In the genomic region with DNA sequence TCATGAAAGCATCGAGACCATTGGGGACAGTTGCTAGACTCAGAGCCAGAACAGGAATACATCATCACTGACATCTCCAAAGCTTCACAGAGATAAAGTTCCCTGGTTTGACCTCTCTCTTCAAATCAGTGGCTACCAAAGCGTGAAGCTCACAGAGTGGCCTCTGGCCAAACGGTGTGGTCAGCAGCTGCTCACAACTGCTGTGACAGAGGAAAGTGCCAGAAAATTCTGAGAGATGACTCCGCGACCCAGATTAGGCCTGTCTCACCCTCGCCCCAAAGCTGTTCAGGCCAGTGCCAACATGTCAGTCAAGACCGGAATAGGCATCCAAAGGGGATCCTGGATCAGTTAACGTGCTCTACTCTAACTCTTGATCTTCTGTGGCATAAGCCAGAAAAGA, we compare ENCODE assay signal across 18 mouse cellular contexts.
A peak's percentile ranks its signal among the peaks of the same experiment; 100 is the strongest.
DNase-seq lines count a peak whose midpoint lies in the region; ATAC-seq lines count a peak whose summit lies in the region.
"Had no signal": no experiment of that assay in that cellular context is flagged by ENCODE, and none has a peak within 500 bp of the region (broad histone marks: within the 10 kb centered on the region; RNA-seq: fewer than 3 reads in every experiment).

No protein-coding gene starts in this region.

- H3K4me3 ChIP-seq in hindbrain, embryonic 11.5 days (ENCODE audit: low read depth, low read length), result no peak overlapping the region
- H3K4me3 ChIP-seq: embryonic facial prominence, embryonic 13.5 days; hindbrain, embryonic 10.5 days; intestine, embryonic 15.5 days; lung, embryonic 15.5 days; myocyte had no signal

- no peaks in the 10 kb centered on the region for H3K27me3 ChIP-seq in hindbrain, embryonic 11.5 days (ENCODE audit: control insufficient read depth, insufficient read depth, low read length)
- H3K27me3 ChIP-seq: embryonic facial prominence, embryonic 13.5 days; intestine, embryonic 15.5 days; lung, embryonic 15.5 days; Patski had no signal

- H3K4me2 ChIP-seq in hindbrain, embryonic 11.5 days (replicated peaks; ENCODE audit: low read depth, low read length), result no peak overlapping the region
- H3K4me2 ChIP-seq: embryonic facial prominence, embryonic 13.5 days; intestine, embryonic 15.5 days; lung, embryonic 15.5 days; midbrain, embryonic 11.5 days had no signal

- H3K4me1 ChIP-seq in hindbrain, embryonic 11.5 days (replicated peaks; ENCODE audit: control insufficient read depth, insufficient read depth, low read length), result no peaks in the 10 kb centered on the region
- H3K4me1 ChIP-seq: hindbrain, embryonic 10.5 days; intestine, embryonic 15.5 days had no signal

- peak; percentile 25 for DNase-seq in adrenal gland, adult 2 months
- no peak for DNase-seq in adrenal gland, postnatal 4 days (ENCODE audit: low spot score in 2 of 2)
- peak; percentile 55 to 57 for DNase-seq in kidney, postnatal 4 days
- DNase-seq in kidney, adult 9 months, result no peak
- DNase-seq in heart, adult 8-10 months (ENCODE audit: low spot score), result peak; percentile 30
- DNase-seq in lung, postnatal 4 days, result peak; percentile 4 to 56
- DNase-seq in hindbrain, embryonic 11.5 days (ENCODE audit: low spot score), result no peak
- no peak for DNase-seq in testis, postnatal 14 days (ENCODE audit: low spot score)
- DNase-seq: liver; right cerebral cortex, postnatal 25 days; thymus, adult 2 months had no signal

- no peaks in the 10 kb centered on the region for H3K36me3 ChIP-seq in hindbrain, embryonic 11.5 days (ENCODE audit: control insufficient read depth, insufficient read depth, low read length)
- H3K36me3 ChIP-seq: embryonic facial prominence, embryonic 13.5 days; hindbrain, embryonic 10.5 days; intestine, embryonic 15.5 days; lung, embryonic 15.5 days had no signal

- H3K9me3 ChIP-seq in hindbrain, embryonic 11.5 days (ENCODE audit: control insufficient read depth, low read length), result no peaks in the 10 kb centered on the region
- H3K9me3 ChIP-seq: embryonic facial prominence, embryonic 13.5 days; hindbrain, embryonic 10.5 days; intestine, embryonic 15.5 days; lung, embryonic 15.5 days had no signal

- no peak for ATAC-seq in hindbrain, embryonic 11.5 days (ENCODE audit: low FRiP score)
- ATAC-seq: intestine, embryonic 15.5 days; Patski had no signal

- WGBS in hindbrain, embryonic 11.5 days, result 89% methylated on average over 8 of the region's 8 CpGs

- no peak overlapping the region for H3K27ac ChIP-seq in hindbrain, embryonic 11.5 days (ENCODE audit: low read depth, low read length)
- H3K27ac ChIP-seq: embryonic facial prominence, embryonic 13.5 days; hindbrain, embryonic 10.5 days; intestine, embryonic 15.5 days; lung, embryonic 15.5 days had no signal

- no peak overlapping the region for H3K9ac ChIP-seq in hindbrain, embryonic 11.5 days (ENCODE audit: low read depth, low read length)
- H3K9ac ChIP-seq: embryonic facial prominence, embryonic 13.5 days; intestine, embryonic 15.5 days; lung, embryonic 15.5 days had no signal

Comparison
In these comparisons a context has a peak if more than half of its experiments do, and no peak if none do; other contexts are left out.
1. DNase-seq: peak in adrenal gland, adult 2 months (single experiment), kidney, postnatal 4 days (2 of 2), heart, adult 8-10 months (single experiment) and lung, postnatal 4 days (2 of 2); none in adrenal gland, postnatal 4 days (0 of 2), kidney, adult 9 months (single experiment), hindbrain, embryonic 11.5 days (single experiment) and testis, postnatal 14 days (single experiment).